Mouse (Mus musculus) ES-Bruce4 (cell line): ENCODE results near the gene Slc38a3. TPM values are rescaled to one million over a fixed set of nuclear protein-coding genes. Genes with fewer than 3 reads are reported as not detected.

ENCODE experiments used
- H3K27ac ChIP-seq: 2 replicates; pipeline ENCODE4 v1.5.1; 2012; ENCODE audit warnings: low read length, inconsistent platforms; ENCODE audit not compliant: insufficient read depth
- H3K27me3 ChIP-seq: 2 replicates; pipeline ENCODE4 v1.6.1; 2012; ENCODE audit warnings: mild to moderate bottlenecking, low read length, inconsistent platforms; ENCODE audit not compliant: control insufficient read depth, poor library complexity, insufficient read depth, severe bottlenecking
- H3K36me3 ChIP-seq: 2 replicates; pipeline ENCODE4 v1.6.1; 2012; ENCODE audit warnings: inconsistent platforms, mild to moderate bottlenecking, low read length, moderate library complexity; ENCODE audit not compliant: control insufficient read depth, poor library complexity, insufficient read depth, severe bottlenecking
- H3K4me1 ChIP-seq: one replicate; pipeline ENCODE4 v1.8.1; 2011; ENCODE audit warnings: low read length; ENCODE audit not compliant: control insufficient read depth, insufficient read depth
- H3K4me3 ChIP-seq: 2 replicates; pipeline ENCODE4 v1.5.1; 2011; ENCODE audit warnings: low read depth, mild to moderate bottlenecking, low read length
- H3K9ac ChIP-seq: 2 replicates; pipeline ENCODE4 v1.6.1; 2012; ENCODE audit warnings: low read depth, mild to moderate bottlenecking, inconsistent platforms; ENCODE audit not compliant: poor library complexity, severe bottlenecking
- H3K9me3 ChIP-seq: replicated peaks from 2 replicates; pipeline ENCODE4 v1.6.1; 2012; ENCODE audit warnings: mild to moderate bottlenecking, low read length, inconsistent platforms; ENCODE audit not compliant: control insufficient read depth, poor library complexity, insufficient read depth, severe bottlenecking
- CTCF ChIP-seq: IDR thresholded peaks from one replicate; pipeline ENCODE4 v1.8.1; 2011; ENCODE audit warnings: low read depth, low read length
- EP300 ChIP-seq: IDR thresholded peaks from 2 replicates; pipeline ENCODE4 v1.6.1; 2011; ENCODE audit warnings: low read depth, low read length; ENCODE audit not compliant: insufficient read depth
- POLR2A ChIP-seq: IDR thresholded peaks from one replicate; pipeline ENCODE4 v1.8.1; 2011; ENCODE audit warnings: low read length; ENCODE audit not compliant: insufficient read depth
- polyA plus RNA-seq: library from polyadenylated mRNA; stranded (reverse); fragments of >200 nt; gene quantifications from 2 replicates; pipeline ENCODE4 v1.2.4, GENCODE M21; 2011; ENCODE audit warnings: low read depth; ENCODE audit not compliant: missing spikeins, insufficient read depth, insufficient read length

Gene Slc38a3
- polyA plus RNA-seq, 1 experiment: 8.1 TPM

- H3K4me1 ChIP-seq: no peaks in the 10 kb centered on the region
- no peaks in the 10 kb centered on the region for H3K27me3 ChIP-seq
- no peak overlapping the region for H3K4me3 ChIP-seq
- no peaks in the 10 kb centered on the region for H3K9me3 ChIP-seq
- H3K36me3 ChIP-seq: peaks cover 23% of the 10 kb centered on the region
- no peak for TF ChIP-seq POLR2A
- no peak for TF ChIP-seq CTCF
- TF ChIP-seq EP300: no peak
- peak overlapping the region; percentile 2; the same call in 1 of the 2 replicates for H3K27ac ChIP-seq
- H3K9ac ChIP-seq: no peak overlapping the region
Observed at GRCm38 (mm10) chr9:107617461-107617860, 51.9 kb downstream of the Slc38a3 start.

GRCm38 (mm10) chr9:107615035-107615434 is 54.3 kb downstream of the Slc38a3 start:
- peaks cover 23% of the 10 kb centered on the region for H3K36me3 ChIP-seq
- no peaks in the 10 kb centered on the region for H3K4me1 ChIP-seq
- no peak overlapping the region for H3K27ac ChIP-seq

GRCm38 (mm10) chr9:107612945-107613569 is 56.3 kb downstream of the Slc38a3 start:
- peaks cover 6% of the 10 kb centered on the region for H3K4me1 ChIP-seq

More at GRCm38 (mm10) chr9:107615035-107615434, 54.3 kb downstream of the Slc38a3 start:
- no peak for TF ChIP-seq POLR2A
- no peak for TF ChIP-seq EP300
- TF ChIP-seq CTCF: no peak
- H3K27me3 ChIP-seq: no peaks in the 10 kb centered on the region
- no peak overlapping the region for H3K4me3 ChIP-seq
- H3K9me3 ChIP-seq: no peaks in the 10 kb centered on the region
- H3K9ac ChIP-seq: no peak overlapping the region

GRCm38 (mm10) chr9:107612191-107612944 is 57.0 kb downstream of the Slc38a3 start:
- peaks cover 6% of the 10 kb centered on the region for H3K4me1 ChIP-seq

More at GRCm38 (mm10) chr9:107612945-107613569, 56.3 kb downstream of the Slc38a3 start:
- H3K9me3 ChIP-seq: no peaks in the 10 kb centered on the region
- H3K36me3 ChIP-seq: peaks cover 23% of the 10 kb centered on the region
- H3K9ac ChIP-seq: no peak overlapping the region
- TF ChIP-seq CTCF (no peak), POLR2A (no peak), EP300 (no peak)
- peak overlapping the region; percentile 57; the same call in 1 of the 2 replicates for H3K27ac ChIP-seq
- no peaks in the 10 kb centered on the region for H3K27me3 ChIP-seq
- H3K4me3 ChIP-seq: peak overlapping the region; percentile 47

GRCm38 (mm10) chr9:107611456-107612190 is 57.7 kb downstream of the Slc38a3 start:
- Histone ChIP-seq H3K9me3 (no peaks in the 10 kb centered on the region), H3K27ac (no peak overlapping the region), H3K4me1 (peaks cover 8% of the 10 kb centered on the region), H3K9ac (peak overlapping the region; percentile 59), H3K36me3 (peaks cover 23% of the 10 kb centered on the region), H3K27me3 (no peaks in the 10 kb centered on the region), H3K4me3 (peak overlapping the region; percentile 63)
- TF ChIP-seq CTCF (no peak), EP300 (no peak), POLR2A (no peak)

More at GRCm38 (mm10) chr9:107612191-107612944, 57.0 kb downstream of the Slc38a3 start:
- no peak overlapping the region for H3K27ac ChIP-seq
- H3K9me3 ChIP-seq: no peaks in the 10 kb centered on the region
- H3K9ac ChIP-seq: peak overlapping the region; percentile 59
- H3K27me3 ChIP-seq: no peaks in the 10 kb centered on the region
- peak overlapping the region; percentile 63 for H3K4me3 ChIP-seq
- peaks cover 23% of the 10 kb centered on the region for H3K36me3 ChIP-seq
- TF ChIP-seq EP300: peak; percentile 66
- TF ChIP-seq POLR2A: no peak
- TF ChIP-seq CTCF: peak; percentile 83
